Mouse (Mus musculus): Measurements from ENCODE around the gene Trove2. TPM values are rescaled to one million over a fixed set of nuclear protein-coding genes. Genes with fewer than 3 reads are reported as not detected.

Gene Trove2
- 10.1 and 12.4 TPM in 2 replicates for polyA plus RNA-seq (2015; fragmentation: Nextera tagmentation; extraction: Ambion mirVana)

DNA sequence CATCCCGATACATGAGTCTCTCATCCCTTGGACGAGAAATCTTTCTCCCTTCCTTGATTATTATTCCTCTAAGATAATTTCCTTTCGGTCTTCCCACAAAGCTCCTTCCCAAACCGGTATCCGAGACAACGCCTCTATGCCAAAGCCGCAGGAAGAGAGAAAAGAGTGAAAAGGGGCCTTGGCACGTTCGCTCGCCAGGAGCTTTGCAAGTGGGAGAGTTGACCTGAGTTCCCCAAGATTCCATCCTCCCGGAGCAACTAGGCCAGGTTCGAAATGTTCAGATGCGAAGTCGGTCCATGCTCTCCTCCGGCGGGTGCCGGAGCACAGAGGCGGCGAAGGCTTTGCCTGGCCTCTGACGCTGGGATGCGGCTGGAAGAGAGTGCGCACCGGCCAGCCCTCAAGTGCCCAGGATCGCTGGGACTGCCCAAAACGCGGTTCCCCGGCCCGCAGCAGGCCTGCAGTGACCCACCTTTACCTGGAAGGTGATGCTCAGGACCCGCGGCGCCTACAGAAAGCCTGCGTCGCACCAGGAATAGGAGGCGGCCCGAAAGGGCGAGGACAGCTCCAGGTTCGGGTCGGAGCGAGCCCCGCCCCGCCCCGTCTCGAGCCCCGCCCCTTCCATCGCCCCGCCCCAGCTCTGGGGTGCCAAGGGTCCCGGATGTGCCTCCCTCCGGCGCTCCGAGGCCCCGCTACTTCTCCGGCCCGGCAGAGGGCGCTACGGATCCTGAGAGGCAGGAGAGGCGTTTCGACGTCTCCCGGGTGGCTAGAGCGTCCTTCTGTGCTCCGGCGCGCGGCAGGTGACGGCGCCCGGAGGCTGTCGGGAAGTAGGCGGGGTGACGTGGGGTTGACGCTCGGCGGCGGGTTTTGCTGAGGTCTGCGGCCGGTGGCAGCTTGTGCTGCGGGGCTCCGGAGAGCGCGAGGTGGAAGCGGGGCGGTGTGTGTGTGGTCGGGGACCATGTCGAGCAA lies at the start of gene Trove2, which contains the start of gene Uchl5:
Gene Trove2 (minus strand): TSS at position 623 of the 966 bp plus-strand sequence.
Gene Uchl5 (plus strand): TSS at position 827 of the 966 bp plus-strand sequence.
- H3K4me1 ChIP-seq (replicated peaks) = no peaks in the 10 kb centered on the region
- no peaks in the 10 kb centered on the region for H3K27me3 ChIP-seq (replicated peaks)
- H3K9me3 ChIP-seq = no peaks in the 10 kb centered on the region
- H3K4me2 ChIP-seq (replicated peaks) = peak within 1 kb of the TSS; percentile 86
- peak within 1 kb of the TSS; percentile 84 for H3K4me3 ChIP-seq (replicated peaks)
- peak within 1 kb of the TSS; percentile 79 for H3K27ac ChIP-seq
- under 1% methylated on average over 84 of the region's 84 CpGs for WGBS
- H3K36me3 ChIP-seq = no peaks in the 10 kb centered on the region
- peak; percentile 97 for ATAC-seq
- H3K9ac ChIP-seq = peak within 1 kb of the TSS; percentile 95

GRCm38 (mm10) chr1:143822677-143823076 lies 45.8 kb upstream of the Trove2 start:
- no peak for ATAC-seq
- Histone ChIP-seq H3K4me3 (replicated peaks) (no peak overlapping the region), H3K27ac (no peak overlapping the region), H3K4me2 (replicated peaks) (no peak overlapping the region), H3K9ac (no peak overlapping the region), H3K27me3 (replicated peaks) (no peaks in the 10 kb centered on the region), H3K36me3 (no peaks in the 10 kb centered on the region), H3K9me3 (no peaks in the 10 kb centered on the region), H3K4me1 (replicated peaks) (no peaks in the 10 kb centered on the region)
- WGBS = 84% methylated on average over 3 of the region's 3 CpGs

DNA sequence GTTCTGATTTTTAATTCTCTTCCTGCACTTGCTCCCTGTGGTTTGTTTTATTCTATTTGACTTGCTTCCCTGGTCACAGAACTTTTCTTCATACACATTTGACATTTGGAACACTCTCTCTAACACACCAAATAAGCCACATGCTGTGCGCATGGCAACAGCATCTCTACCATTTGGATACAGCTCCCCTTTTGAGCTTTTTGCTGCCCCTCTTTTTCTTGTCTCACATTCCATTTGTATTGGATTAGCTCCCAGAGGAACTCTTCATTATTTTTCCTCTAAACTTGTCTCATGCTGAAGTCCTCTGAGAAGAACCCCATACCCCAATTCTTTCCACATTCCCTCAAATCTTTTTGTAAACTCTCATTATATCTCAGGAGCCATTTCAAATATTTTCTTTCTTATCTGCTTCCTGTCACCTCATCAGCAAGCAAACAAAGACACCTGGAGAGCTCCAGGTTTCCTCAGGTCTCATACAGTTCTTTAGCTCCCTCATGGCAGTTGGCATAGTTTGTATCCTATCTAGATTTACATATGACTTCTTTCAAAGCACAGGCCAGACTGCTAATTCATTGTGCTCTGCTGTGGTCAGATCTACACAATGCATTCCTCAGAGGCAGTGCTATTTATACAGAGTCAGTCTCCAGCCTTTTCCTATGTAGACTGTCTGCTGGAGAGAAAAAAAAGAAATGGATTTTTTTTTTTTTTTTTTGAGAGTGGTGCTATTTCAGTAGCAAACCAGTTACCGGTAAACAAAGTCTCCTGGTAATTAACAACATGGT lies 43.4 kb upstream of the Trove2 start:
- no peaks in the 10 kb centered on the region for H3K4me1 ChIP-seq (replicated peaks)
- H3K4me2 ChIP-seq (replicated peaks) = no peak overlapping the region
- H3K36me3 ChIP-seq = no peaks in the 10 kb centered on the region
- no peak overlapping the region for H3K4me3 ChIP-seq (replicated peaks)
- H3K27me3 ChIP-seq (replicated peaks) = no peaks in the 10 kb centered on the region
- 66% methylated on average over 2 of the region's 2 CpGs for WGBS
- no peak overlapping the region; the same call in 1 of the 2 replicates for H3K27ac ChIP-seq
- ATAC-seq = 0 out of 2 replicates have a peak, but pooled peaks have one; percentile 39
- H3K9ac ChIP-seq = no peak overlapping the region
- H3K9me3 ChIP-seq = no peaks in the 10 kb centered on the region

- ATAC-seq = peak; percentile 80
- Histone ChIP-seq H3K4me1 (replicated peaks) (no peaks in the 10 kb centered on the region), H3K4me3 (replicated peaks) (no peak overlapping the region), H3K27ac (no peak overlapping the region), H3K27me3 (replicated peaks) (no peaks in the 10 kb centered on the region), H3K9me3 (no peaks in the 10 kb centered on the region), H3K36me3 (no peaks in the 10 kb centered on the region), H3K4me2 (replicated peaks) (no peak overlapping the region), H3K9ac (no peak overlapping the region)
- WGBS = 41% methylated on average over 7 of the region's 7 CpGs
These were observed 37.0 kb upstream of the Trove2 start for GRCm38 (mm10) chr1:143813676-143814360.

GRCm38 (mm10) chr1:143809062-143809461 lies 32.2 kb upstream of the Trove2 start:
- no peak overlapping the region for H3K4me3 ChIP-seq (replicated peaks)
- ATAC-seq = no peak
- WGBS = 77% methylated on average over 6 of the region's 6 CpGs

GRCm38 (mm10) chr1:143803537-143803936 lies 26.7 kb upstream of the Trove2 start:
- Histone ChIP-seq H3K27me3 (replicated peaks) (no peaks in the 10 kb centered on the region), H3K4me2 (replicated peaks) (no peak overlapping the region)
- ATAC-seq = peak; percentile 86

More at GRCm38 (mm10) chr1:143809062-143809461, 32.2 kb upstream of the Trove2 start:
- H3K4me2 ChIP-seq (replicated peaks) = no peak overlapping the region
- no peak overlapping the region for H3K9ac ChIP-seq
- H3K27me3 ChIP-seq (replicated peaks) = no peaks in the 10 kb centered on the region
- no peaks in the 10 kb centered on the region for H3K9me3 ChIP-seq
- H3K27ac ChIP-seq = no peak overlapping the region
- H3K36me3 ChIP-seq = no peaks in the 10 kb centered on the region
- H3K4me1 ChIP-seq (replicated peaks) = no peaks in the 10 kb centered on the region

GRCm38 (mm10) chr1:143788584-143789227 lies 11.8 kb upstream of the Trove2 start:
- Histone ChIP-seq H3K4me3 (replicated peaks) (no peak overlapping the region), H3K4me1 (replicated peaks) (no peaks in the 10 kb centered on the region), H3K27ac (no peak overlapping the region), H3K27me3 (replicated peaks) (no peaks in the 10 kb centered on the region), H3K9me3 (no peaks in the 10 kb centered on the region), H3K4me2 (replicated peaks) (no peak overlapping the region), H3K36me3 (no peaks in the 10 kb centered on the region), H3K9ac (no peak overlapping the region)
- 79% methylated on average over 2 of the region's 2 CpGs for WGBS
- no peak for ATAC-seq

More at GRCm38 (mm10) chr1:143803537-143803936, 26.7 kb upstream of the Trove2 start:
- H3K4me1 ChIP-seq (replicated peaks) = no peaks in the 10 kb centered on the region
- no peaks in the 10 kb centered on the region for H3K9me3 ChIP-seq
- 39% methylated on average over 4 of the region's 4 CpGs for WGBS
- no peaks in the 10 kb centered on the region for H3K36me3 ChIP-seq
- H3K4me3 ChIP-seq (replicated peaks) = no peak overlapping the region
- no peak overlapping the region for H3K9ac ChIP-seq
- no peak overlapping the region for H3K27ac ChIP-seq

DNA sequence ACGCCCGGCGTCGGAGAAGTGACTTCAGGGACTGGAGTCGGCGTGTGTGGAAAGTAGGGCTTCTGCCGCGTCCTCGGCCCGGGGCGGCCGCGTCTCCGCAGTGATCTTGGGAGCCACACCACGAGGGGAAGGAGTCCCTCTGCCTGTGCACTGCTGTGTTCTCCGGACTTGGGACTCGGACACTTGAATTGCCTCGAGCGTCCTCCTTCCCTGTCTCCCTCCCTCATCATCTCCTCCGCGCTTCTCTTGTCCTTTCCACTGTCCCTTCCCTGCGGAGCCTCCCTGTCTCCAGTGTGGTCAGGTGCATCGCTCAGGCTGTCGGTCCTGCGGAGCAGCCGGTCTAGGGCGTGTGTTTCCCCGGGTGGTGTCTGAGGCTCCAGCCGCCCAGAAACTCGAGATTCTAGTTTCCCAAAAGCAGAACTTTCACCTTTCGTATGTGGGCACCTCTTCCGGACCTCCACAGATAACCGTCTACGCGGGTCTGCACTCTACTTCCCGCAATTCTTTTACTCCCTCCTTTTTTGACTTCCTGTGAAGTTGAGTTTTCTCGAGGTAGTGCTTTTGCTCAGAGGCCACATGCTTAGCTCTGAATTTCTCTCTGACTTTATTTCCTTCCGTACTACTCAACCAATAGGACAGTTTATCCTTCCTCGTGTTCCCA lies 820 bp upstream of the Trove2 start:
- H3K27ac ChIP-seq = peak overlapping the region; percentile 79
- peak overlapping the region; percentile 84 for H3K4me3 ChIP-seq (replicated peaks)
- H3K4me1 ChIP-seq (replicated peaks) = no peaks in the 10 kb centered on the region
- H3K9ac ChIP-seq = peak overlapping the region; percentile 95
- peak; percentile 66 for ATAC-seq
- peak overlapping the region; percentile 86 for H3K4me2 ChIP-seq (replicated peaks)
- under 1% methylated on average over 39 of the region's 39 CpGs for WGBS
- no peaks in the 10 kb centered on the region for H3K27me3 ChIP-seq (replicated peaks)
- H3K36me3 ChIP-seq = no peaks in the 10 kb centered on the region
- H3K9me3 ChIP-seq = no peaks in the 10 kb centered on the region

GRCm38 (mm10) chr1:143773909-143774308 lies 3.0 kb downstream of the Trove2 start:
- no peak overlapping the region for H3K4me2 ChIP-seq (replicated peaks)
- no peaks in the 10 kb centered on the region for H3K4me1 ChIP-seq (replicated peaks)
- no peaks in the 10 kb centered on the region for H3K36me3 ChIP-seq
- no peak overlapping the region for H3K4me3 ChIP-seq (replicated peaks)
- 55% methylated on average over 6 of the region's 6 CpGs for WGBS
- ATAC-seq = no peak
- H3K9me3 ChIP-seq = no peaks in the 10 kb centered on the region
- H3K9ac ChIP-seq = no peak overlapping the region
- no peak overlapping the region for H3K27ac ChIP-seq
- no peaks in the 10 kb centered on the region for H3K27me3 ChIP-seq (replicated peaks)

GRCm38 (mm10) chr1:143773082-143773481 lies 3.8 kb downstream of the Trove2 start:
- no peak overlapping the region for H3K4me3 ChIP-seq (replicated peaks)
- ATAC-seq = no peak
- WGBS = 68% methylated on average over 7 of the region's 7 CpGs
- no peak overlapping the region for H3K27ac ChIP-seq
- no peak overlapping the region for H3K4me2 ChIP-seq (replicated peaks)
- no peak overlapping the region for H3K9ac ChIP-seq
- no peaks in the 10 kb centered on the region for H3K27me3 ChIP-seq (replicated peaks)
- H3K9me3 ChIP-seq = no peaks in the 10 kb centered on the region
- no peaks in the 10 kb centered on the region for H3K4me1 ChIP-seq (replicated peaks)
- H3K36me3 ChIP-seq = no peaks in the 10 kb centered on the region
